Mouse (Mus musculus) layer of hippocampus, adult 9-11 months (tissue): ENCODE results near the gene Stat5a.

Experiments
- DNase-seq: peaks from one replicate; pipeline ENCODE4 v3.0.0; 2022

The Stat5a gene

DNA sequence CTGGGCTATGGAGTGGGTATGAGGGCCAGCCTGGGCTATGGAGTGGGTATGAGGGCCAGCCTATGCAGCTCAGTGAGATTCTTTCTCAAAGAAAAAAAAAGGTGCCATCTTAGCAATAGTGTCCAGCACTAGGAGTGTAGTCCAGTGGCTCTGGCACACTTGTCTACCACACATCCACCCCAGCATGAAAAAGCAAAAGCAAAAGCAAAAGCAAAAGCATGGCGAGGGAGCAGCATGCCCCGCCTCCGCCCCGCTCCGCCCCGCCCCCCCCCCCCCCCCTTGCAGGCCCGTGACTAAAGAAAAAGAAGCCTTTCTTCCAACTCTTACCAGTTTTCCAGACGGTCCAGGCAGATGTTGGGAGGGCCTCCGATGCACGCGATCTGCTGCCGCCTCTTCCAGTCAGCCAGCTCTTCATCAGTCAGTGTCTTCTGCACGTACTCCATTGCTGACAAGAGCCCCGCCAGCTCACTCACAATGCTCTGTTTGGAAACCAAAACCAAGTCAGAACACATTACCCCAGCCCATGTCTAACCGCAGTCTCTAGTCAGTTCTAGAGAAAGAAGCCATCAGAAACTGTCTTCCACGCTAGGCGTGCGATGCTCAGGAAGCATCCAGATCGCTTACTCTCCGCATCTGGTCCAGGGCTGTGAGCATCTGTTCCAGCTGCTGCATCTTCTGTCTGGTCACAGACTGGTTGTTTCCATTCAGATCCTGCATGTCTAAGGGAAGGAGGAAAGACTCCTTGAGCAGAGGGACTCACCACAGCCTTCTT is 45.6 kb downstream of the Stat5a start:
- DNase-seq: no peak

DNA sequence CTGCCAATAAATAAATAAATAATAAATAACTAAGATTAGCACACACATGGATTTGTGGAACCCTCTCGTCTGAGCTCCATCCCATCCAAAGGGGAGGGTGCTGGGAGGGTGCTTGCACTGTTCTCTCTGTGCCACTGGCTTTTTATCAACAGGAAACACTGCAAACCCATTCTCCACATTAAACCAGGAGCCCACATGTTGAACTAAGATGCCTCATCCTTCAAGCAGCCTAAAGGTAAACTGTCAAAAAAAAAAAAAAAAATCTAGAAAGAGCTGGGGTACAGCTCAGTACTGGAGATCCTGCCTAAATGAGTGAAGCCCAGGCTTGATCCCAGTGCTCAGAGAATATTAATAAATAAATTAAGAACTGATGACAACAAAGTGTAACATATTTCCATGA is 46.8 kb downstream of the Stat5a start:
- DNase-seq: no peak

DNA sequence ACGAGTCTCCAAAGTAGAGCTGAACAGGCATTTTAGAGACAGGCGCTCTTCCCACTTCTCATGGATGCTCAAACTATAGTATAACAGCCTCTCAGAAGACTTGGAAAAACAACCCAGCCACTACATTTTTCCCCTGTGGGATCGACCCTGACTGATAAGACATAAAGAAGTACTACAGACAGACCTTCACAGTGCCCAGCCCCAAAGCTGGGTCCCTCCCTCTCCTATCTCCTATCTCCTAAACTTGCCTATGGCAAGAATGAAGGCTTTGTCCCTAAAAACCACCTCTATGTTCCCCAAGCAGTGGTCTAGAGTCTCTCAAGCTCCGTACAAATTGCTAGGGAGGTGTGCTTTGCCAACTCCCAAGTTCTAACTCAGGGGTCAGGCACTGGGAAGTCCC is 47.7 kb downstream of the Stat5a start:
- DNase-seq: no peak

DNA sequence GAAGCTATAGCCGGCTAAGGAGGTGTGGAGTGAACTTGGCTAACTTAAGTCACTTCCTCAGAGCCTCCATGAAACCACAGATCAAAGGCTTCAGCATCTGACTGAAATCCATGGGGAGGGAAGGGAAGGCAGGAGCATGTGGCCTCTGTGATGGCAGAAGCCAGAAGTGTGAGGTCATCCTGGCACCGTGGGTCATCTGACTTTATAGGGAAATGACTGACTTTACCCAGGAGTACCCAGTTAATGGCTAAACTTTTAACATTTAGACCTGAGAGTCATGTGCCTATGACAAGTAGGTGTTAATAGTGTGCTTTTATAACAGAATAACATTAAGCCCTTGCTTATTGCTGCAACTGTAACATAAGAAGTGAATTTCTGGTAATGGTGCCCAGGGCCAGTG is 49.0 kb downstream of the Stat5a start:
- DNase-seq: no peak

DNA sequence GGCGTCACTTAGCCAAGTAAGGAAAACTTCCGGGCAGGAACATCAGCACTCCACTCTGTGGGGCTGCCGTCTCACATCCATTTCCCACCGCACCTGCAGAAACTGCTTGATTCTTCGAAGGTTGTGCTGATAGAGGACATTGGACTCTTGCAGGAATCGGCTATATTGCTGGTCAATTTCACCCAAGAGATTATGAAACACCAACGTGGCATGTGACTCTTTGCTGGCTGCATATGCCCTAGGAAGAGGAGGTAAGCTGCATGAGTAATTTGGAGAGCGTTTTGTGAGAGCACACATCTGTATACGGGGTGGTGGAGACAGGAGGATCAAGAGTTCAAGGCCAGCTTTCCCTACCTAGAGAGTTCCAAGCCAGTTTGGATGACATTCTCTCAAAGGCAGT is 49.4 kb downstream of the Stat5a start:
- no peak for DNase-seq

DNA sequence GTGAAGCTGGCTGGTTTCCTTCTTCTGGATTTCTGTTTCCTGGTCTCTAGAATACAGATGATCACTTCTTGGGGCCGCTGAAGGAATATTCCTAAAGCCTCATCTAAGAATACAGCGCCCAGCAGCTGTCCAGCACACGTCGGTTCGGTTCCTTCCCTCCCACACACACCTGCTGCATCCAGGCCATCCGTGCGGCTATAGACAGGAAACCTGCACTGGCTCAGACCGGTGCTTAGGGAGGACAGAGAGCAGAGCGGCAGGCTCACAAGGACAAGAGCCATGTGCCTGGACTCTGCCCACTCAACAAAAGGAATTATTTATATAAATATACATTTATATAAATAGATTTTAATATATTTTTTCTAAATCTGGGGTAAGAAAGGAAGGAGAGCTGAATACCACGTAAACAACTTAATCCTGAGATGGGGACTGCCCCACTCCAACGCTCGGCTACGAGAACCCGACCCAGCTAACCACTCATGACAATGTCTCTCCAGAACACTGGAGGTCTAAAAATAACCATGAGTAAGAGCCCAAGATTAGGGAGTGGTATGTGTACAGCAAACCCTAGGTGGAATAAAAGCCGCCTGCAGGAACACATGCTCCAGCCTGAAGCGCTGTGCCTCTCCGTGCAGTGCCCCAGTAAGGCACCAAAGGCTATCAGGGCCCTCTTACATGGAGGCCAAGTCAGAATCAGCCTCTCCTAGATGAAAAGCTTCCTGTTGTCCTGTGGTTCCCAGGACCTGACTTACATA is 53.4 kb downstream of the Stat5a start:
- no peak for DNase-seq

DNA sequence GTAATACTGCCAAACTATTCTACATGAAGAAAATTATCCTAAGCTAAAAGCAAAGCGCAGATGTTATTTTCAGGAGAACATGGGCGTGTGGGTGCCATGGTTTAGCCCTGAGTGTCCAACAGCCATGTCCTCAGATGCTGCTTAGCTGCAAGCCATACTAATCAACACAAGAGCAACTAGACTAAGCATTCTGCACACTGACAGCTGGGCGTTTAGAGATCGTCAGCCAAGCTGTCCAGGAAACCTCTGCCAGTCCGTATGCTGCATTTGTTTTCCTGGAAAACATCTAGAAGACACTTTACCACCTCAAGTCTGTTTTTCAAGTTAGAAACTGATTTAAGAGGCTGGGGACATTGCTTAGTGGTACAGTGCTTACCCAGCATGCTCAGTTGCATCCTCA is 55.3 kb downstream of the Stat5a start:
- DNase-seq: no peak

DNA sequence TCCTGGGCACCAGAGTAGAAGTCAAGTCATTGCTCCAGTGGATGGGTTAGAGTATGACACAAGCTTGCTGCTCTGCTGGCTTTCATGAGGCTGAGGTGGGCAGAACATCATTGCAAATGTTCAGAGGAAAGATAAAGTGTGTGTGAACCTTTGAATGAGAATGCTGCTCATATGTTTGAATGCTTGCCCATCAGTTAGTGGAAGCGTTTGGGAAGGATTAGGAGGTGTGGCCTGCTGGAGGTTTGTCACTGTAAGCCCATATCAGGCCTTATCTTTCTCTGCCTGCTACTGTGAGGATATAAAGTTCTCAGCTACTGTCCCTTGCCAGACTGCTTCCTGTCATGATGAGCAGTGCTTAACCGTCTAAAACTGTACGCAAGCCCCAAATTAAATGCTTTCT is 55.9 kb downstream of the Stat5a start:
- DNase-seq: no peak

DNA sequence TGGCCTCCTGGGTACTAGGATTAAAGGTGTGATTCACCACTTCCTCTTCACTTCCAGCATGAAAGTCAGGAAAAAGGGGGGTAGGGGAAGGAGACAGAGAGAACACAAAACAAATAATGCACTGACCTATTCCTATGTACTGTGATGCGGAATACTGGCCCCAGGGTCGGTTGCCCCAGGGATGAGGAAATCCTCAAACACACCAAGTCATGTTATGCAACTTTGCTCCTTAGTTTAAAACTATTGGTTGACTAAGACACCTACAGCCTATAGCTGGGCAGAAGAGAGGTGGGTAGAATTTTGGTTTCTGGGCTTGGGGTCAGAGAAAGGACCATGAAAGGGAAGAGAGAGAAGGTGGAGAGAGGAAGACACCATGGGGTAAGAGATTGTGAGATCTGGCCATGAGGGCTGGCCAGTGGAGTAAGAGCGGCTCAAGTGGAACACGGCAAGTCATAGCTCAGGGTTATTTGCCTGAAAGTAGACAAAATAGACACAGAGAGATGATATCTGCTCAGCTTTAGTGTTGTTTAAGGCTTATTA is 57.4 kb downstream of the Stat5a start:
- no peak for DNase-seq

DNA sequence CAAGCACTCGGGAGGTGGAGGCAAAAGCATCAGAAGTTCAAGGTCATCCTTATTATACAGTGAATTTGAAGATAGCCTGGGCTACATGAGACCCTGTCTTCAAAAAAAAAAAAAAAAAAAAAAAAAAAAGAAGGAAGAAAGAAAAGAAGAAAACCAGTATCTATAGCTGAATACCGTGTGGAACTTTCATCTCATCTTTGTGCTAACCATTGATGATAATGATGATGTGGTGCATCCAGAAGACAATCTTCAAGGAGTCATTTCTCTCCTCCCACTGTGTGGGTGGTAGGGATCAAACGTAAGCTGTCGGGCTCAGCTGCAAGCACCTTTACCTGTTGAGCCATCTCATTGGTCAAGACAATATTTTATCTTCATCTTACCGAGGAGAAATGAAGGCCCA is 58.9 kb downstream of the Stat5a start:
- no peak for DNase-seq

DNA sequence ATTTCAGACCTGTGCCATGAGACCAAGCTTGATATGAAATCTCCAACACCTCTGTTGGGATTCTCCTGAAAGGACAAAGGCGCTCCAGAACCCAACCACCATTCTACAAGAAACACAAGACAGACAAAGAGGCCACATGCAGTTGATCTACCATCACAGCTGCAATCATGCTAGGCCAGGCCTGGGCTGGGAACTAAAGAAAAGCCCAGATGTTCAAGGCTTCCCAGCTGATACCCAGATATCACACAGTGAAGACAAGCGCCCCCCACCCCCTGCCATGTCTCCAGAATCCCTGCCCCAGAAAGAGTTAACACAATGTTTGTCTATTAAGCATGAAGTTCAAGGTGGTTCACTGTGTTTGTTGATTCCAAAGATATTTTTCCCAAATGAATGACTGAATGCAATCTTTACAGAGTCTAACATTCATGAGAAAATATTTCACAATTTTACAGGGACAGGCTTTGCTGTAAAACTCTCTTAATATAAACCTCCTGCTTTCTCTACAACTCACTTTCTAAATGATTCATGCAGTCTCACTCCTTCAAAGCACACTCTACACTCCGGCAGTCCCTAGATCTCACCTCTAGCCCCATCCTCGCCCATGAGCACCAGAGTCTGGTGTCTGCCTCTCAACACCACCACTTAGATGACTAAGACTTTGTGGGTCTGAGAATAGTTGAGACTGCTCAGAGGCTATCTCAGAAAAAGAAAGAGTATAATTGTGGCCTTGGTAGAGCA is 61.9 kb downstream of the Stat5a start:
- DNase-seq: no peak

DNA sequence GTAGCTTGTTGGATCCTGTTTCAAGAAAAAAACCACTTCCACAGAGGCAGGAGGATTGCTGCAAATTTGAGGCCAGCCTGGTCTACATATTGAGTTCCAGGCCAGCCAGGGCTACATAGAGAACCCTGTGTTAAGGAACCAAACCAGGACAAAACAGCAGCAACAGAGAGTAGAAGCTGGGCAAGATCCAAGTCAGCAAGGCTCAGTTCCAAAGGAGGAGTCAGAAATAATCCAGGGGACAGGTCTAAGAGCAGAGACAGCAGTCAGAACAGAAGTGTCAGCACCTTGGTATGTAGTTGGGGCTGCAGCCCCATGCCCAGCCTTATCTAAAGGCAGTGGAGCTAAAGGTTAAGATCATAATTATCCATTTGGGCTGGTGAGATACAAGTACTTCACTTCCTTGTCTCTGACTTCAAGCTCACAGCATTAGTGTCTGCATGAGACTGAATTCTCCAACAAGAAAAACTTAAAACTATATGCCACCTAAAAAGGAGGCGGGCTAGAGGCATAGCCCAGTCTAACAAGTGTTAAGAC is 65.3 kb downstream of the Stat5a start:
- no peak for DNase-seq

DNA sequence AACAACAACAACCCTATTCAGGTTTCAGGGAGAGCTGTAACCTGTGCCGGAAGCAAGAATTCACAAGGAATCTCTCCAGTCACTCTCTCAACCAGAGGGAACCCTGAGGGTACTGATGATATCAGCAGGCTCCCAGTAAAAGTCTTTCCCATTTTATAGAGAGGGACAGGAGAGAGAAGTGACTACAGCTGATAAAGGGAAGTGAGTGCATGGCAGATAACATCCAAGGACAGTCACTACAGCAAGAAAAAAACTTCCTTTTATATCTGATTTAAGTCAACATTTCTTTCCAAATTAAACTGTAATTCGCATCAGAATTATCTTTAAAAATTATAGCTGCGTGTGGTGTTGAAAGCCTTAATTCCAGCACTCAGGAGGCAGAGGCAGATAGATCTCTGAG is 68.2 kb downstream of the Stat5a start:
- no peak for DNase-seq

DNA sequence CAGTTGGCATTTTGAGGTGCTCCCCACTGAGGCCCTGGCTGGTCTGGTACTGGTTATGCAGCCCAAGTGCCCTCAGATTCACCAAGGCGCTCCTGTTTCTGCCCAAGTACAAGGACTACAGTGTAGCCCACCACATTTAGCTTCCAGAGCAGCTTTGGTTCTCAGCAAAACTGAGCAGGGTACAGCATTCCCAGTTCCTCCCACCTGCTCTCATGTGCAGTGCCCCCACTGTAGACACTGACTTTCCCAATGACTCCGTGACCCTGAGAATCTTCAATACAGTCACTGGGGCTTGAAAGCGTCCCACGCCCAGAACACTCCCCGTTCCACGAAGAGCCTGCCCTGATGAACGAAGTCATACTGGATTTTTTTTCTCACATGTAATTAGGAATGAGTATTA is 71.5 kb downstream of the Stat5a start:
- DNase-seq: no peak

DNA sequence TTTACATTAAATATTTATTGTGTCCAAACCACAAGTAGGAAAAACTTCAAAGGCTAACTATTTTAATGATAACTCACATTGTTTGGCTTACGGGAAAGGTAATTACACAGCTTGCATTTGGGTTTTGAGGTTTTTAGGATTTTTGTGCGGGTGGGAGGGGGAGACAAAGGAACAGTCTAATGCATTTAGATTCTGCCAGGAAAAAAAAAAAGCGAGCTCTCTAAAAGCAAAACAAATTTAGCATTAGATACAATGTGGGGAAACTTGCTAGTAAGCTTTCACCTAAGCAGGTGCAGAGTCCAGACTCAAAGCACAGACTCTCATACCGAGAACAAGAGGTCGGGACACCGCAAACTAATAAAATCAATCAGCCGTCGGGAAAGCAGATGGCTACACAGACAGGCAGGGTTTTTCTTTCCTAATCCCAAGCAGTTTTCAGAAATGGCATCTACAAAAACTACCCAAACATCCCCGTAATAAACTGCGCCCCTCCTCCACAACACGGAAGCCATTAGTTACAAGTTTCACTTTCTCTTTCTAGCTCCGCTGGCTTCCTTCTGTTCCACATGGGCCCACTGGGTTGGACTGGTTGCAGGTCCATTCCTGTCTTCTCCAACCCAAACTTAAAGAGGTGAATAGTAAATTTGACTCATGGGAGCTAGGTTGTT is 72.2 kb downstream of the Stat5a start:
- no peak for DNase-seq
